ENCODE assay signal across 12 mouse cellular contexts in the genomic region with DNA sequence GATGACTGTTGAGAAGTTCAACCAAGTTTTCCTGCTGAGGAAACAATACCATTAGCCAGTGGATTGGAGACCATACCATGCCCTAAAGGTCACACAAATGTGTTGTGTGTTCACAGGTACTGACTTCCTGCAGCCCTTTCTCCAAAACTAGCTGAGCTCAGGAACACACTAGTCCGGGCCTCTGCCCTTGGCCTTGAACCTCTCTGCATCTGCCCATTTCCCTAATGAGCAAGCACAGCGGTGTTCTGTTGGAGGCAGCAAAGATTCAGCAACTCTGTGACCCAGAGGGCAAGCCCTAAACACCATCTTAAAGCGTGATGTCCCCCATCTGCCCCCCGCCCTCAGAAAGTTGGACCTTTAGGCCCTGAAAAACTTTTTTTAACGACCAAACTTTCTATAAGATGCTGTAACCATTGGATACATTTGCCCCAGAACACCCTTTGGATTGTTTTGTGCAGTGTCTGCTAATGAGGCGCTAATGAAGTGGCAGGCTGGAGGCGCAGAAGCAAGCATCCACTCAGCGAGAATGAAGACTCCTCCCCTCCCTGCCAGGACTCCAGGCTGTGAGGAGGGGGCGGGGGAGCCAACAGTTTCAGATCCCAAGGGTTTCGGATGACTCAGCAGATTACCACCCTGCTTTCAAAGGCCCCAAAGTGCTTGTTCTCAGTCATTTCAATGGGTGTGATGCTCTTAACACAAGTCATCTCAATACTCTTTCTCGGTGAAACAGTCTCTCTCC. TPM values are rescaled to one million over a fixed set of nuclear protein-coding genes. Genes with fewer than 3 reads are reported as not detected.
DNase-seq lines count a peak whose midpoint lies in the region; ATAC-seq and TF ChIP-seq lines count a peak whose summit lies in the region.
"Had no signal": no experiment of that assay in that cellular context is flagged by ENCODE, and none has a peak within 500 bp of the region (broad histone marks: within the 10 kb centered on the region; RNA-seq: fewer than 3 reads in every experiment).

No protein-coding gene starts in this region.

- no peak for TF ChIP-seq POLR2A in thymus, adult 2 months (IDR thresholded peaks at IDR 0.05; ENCODE audit: control insufficient read depth, extremely low read depth, insufficient read depth, low read length, poor library complexity)

- DNase-seq in frontal cortex, postnatal 14 days (ENCODE audit: low spot score in 2 of 2) = no peak
- peak; percentile 22 for DNase-seq in MN1 (ENCODE audit: low spot score)
- peak; percentile 61 for DNase-seq in forebrain, embryonic 10.5 days (ENCODE audit: extremely low spot score, low spot score)
- DNase-seq in adrenal gland, postnatal 36 days = no peak
- no peak for DNase-seq in cerebellum, postnatal 10 days
- DNase-seq in thymus, adult 2 months = no peak
- DNase-seq: spleen, adult 18-20 months had no signal

- peaks cover 23% of the 10 kb centered on the region for H3K4me1 ChIP-seq in forebrain, embryonic 10.5 days
- H3K4me1 ChIP-seq in hindbrain, embryonic 16.5 days (ENCODE audit: control insufficient read depth, insufficient read depth, low read depth, low read length) = peaks cover 12% of the 10 kb centered on the region
- H3K4me1 ChIP-seq in thymus, adult 2 months (replicated peaks; ENCODE audit: control insufficient read depth, insufficient read depth, low read length) = no peaks in the 10 kb centered on the region

- no peak overlapping the region for H3K27ac ChIP-seq in forebrain, embryonic 10.5 days
- no peak overlapping the region for H3K27ac ChIP-seq in hindbrain, embryonic 16.5 days (ENCODE audit: low read depth, low read length)
- H3K27ac ChIP-seq in thymus, adult 2 months (ENCODE audit: control insufficient read depth, insufficient read depth, low read length) = no peak overlapping the region
- H3K27ac ChIP-seq: limb, embryonic 15.5 days; neural tube, embryonic 12.5 days had no signal

- H3K4me3 ChIP-seq in forebrain, embryonic 10.5 days = no peak overlapping the region
- H3K4me3 ChIP-seq in hindbrain, embryonic 16.5 days (ENCODE audit: low read length) = no peak overlapping the region
- H3K4me3 ChIP-seq in thymus, adult 2 months (ENCODE audit: control insufficient read depth, insufficient read depth, low read length) = no peak overlapping the region
- H3K4me3 ChIP-seq: heart, embryonic 12.5 days; limb, embryonic 15.5 days; neural tube, embryonic 12.5 days had no signal

- no peaks in the 10 kb centered on the region for H3K36me3 ChIP-seq in forebrain, embryonic 10.5 days (replicated peaks)
- no peaks in the 10 kb centered on the region for H3K36me3 ChIP-seq in hindbrain, embryonic 16.5 days (ENCODE audit: control insufficient read depth, insufficient read depth, low read length)
- no peaks in the 10 kb centered on the region for H3K36me3 ChIP-seq in thymus, adult 2 months (ENCODE audit: control insufficient read depth, insufficient read depth, low read length)
- H3K36me3 ChIP-seq: heart, embryonic 12.5 days; limb, embryonic 15.5 days; neural tube, embryonic 12.5 days had no signal

- H3K9ac ChIP-seq in hindbrain, embryonic 16.5 days (ENCODE audit: low read depth, low read length) = no peak overlapping the region
- H3K9ac ChIP-seq: heart, embryonic 12.5 days; limb, embryonic 15.5 days; neural tube, embryonic 12.5 days had no signal

- WGBS in forebrain, embryonic 10.5 days = 12% methylated on average over 11 of the region's 11 CpGs
- WGBS in hindbrain, embryonic 16.5 days = 16% methylated on average over 11 of the region's 11 CpGs
- WGBS in thymus, adult 2 months = 30% methylated on average over 11 of the region's 11 CpGs

- no peak for TF ChIP-seq CTCF in thymus, adult 2 months (IDR thresholded peaks at IDR 0.05; ENCODE audit: borderline replicate concordance, control insufficient read depth, extremely low read depth, insufficient read depth, low read length, poor library complexity)

- H3K27me3 ChIP-seq in forebrain, embryonic 10.5 days (ENCODE audit: poor library complexity, severe bottlenecking) = peaks cover 19% of the 10 kb centered on the region
- H3K27me3 ChIP-seq in hindbrain, embryonic 16.5 days (replicated peaks; ENCODE audit: control insufficient read depth, insufficient read depth, low read length) = no peaks in the 10 kb centered on the region
- no peaks in the 10 kb centered on the region for H3K27me3 ChIP-seq in thymus, adult 2 months (ENCODE audit: control insufficient read depth, insufficient read depth, low read length)
- H3K27me3 ChIP-seq: limb, embryonic 15.5 days; neural tube, embryonic 12.5 days had no signal

- no peaks in the 10 kb centered on the region for H3K9me3 ChIP-seq in forebrain, embryonic 10.5 days
- H3K9me3 ChIP-seq in hindbrain, embryonic 16.5 days (ENCODE audit: control insufficient read depth, low read length) = no peaks in the 10 kb centered on the region
- H3K9me3 ChIP-seq: heart, embryonic 12.5 days; limb, embryonic 15.5 days; neural tube, embryonic 12.5 days had no signal

- H3K4me2 ChIP-seq in hindbrain, embryonic 16.5 days (ENCODE audit: low read length) = no peak overlapping the region
- H3K4me2 ChIP-seq: heart, embryonic 12.5 days; limb, embryonic 15.5 days; neural tube, embryonic 12.5 days had no signal

- ATAC-seq in frontal cortex, adult (ENCODE audit: low TSS enrichment) = peak; percentile 31
- ATAC-seq in hindbrain, embryonic 16.5 days = peak; percentile 31; the same call in 1 of the 2 replicates

RNA-seq across cellular contexts. Expression of a gene that starts 21.7 kb away (rescaled TPM):
- polyA plus RNA-seq in forebrain, embryonic 10.5 days (2016; fragmentation: Nextera tagmentation; extraction: Ambion mirVana) = 0.49 and 0.58 TPM in 2 replicates
- polyA plus RNA-seq in hindbrain, embryonic 16.5 days (2015; fragmentation: Nextera tagmentation; extraction: Ambion mirVana) = 27.6 and 29.1 TPM in 2 replicates
- 1 to 10 TPM in 1 of 2 experiments, under 1 TPM in 1; 0.76 to 3.5 TPM for total RNA-seq in adrenal gland, postnatal 36 days (2021)
- polyA plus RNA-seq in thymus, adult 2 months (2012; rRNA removed) = 2.7 and 4.5 TPM in 2 replicates

Comparison
In these comparisons a context has a peak if more than half of its experiments do, and no peak if none do; other contexts are left out.
1. DNase-seq: peak in MN1 (single experiment) and forebrain, embryonic 10.5 days (single experiment); none in frontal cortex, postnatal 14 days (0 of 2), adrenal gland, postnatal 36 days (0 of 2), cerebellum, postnatal 10 days (0 of 2) and thymus, adult 2 months (single experiment).